Mouse (Mus musculus): ENCODE measurements at regions not wholly inside any gene's neighbourhood (a gene's known extent, or its start where the extent isn't known, plus 50 kb on each side); places are given as distances from the start of the nearest gene placed in this dataset.

DNA sequence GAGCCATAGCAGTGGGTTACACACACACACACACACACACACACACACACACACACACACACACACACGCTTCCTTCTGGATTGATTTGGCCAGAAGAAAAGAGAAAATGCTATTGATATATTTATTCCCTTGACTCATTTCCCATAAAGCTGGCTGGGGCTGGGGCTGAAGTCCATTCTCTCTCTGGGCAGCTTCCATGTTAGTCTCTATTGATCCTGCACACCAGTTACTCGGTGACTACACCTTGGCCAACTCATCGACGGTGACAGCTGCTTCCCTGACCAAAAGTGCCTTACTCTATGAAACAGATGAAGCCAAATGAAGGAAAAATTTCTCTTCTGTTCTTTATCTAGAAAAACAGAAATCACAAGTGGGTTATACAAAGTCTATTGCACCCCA is 82.1 kb downstream of the Snx18 start:
- WGBS = 88% methylated on average over 4 of the region's 4 CpGs
- H3K4me1 ChIP-seq (ENCODE audit: control insufficient read depth, insufficient read depth, low read length) = no peaks in the 10 kb centered on the region; the same call in 1 of the 2 replicates
- H3K4me3 ChIP-seq (replicated peaks; ENCODE audit: control insufficient read depth, low read depth, low read length) = no peak overlapping the region
- TF ChIP-seq POLR2A (IDR thresholded peaks at IDR 0.05; ENCODE audit: borderline replicate concordance, control insufficient read depth, low read depth, low read length) (no peak), CTCF (IDR thresholded peaks at IDR 0.05; ENCODE audit: control insufficient read depth, insufficient read depth, low read length) (no peak)
- H3K27ac ChIP-seq (ENCODE audit: control insufficient read depth, insufficient read depth, low read depth, low read length, poor library complexity) = no peak overlapping the region

DNA sequence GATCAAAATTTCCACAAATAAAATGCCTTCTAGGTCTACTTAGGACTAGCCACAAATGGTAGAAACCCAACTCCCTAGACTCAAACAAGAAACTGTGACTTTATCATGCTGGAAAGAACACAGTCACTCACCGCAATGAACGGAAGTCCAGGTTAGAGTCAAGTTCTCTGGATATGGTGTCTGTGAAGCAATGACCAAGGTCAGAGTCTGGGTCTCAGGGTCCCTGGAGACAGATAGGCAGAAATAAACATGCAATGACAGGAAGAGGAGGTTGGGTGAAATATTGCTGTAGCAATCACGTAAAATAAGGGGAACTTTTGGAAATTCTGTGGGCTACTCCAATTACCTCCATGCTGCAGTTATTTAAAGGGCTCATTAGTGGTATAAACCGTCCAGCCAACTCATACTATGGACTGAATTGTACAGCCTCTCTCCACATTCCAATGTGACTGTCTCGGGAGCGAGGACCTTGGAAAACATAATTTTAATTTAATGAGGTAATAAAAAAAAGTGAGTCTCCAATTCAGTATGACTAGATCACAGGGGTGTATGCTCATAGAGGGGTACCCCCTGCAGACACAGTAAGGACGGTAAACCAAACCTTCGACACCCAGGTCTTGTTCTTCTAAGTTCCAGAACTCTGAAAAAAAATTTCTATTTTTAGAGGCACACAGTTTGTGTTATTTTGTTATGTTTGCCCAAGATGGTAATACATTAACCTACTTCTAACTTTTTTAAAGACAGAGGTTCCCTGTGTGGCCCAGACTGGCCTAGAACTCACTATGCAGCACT is 83.5 kb downstream of the Snx18 start:
- no peak overlapping the region for H3K27ac ChIP-seq (ENCODE audit: control insufficient read depth, insufficient read depth, low read depth, low read length, poor library complexity)
- TF ChIP-seq CTCF (IDR thresholded peaks at IDR 0.05; ENCODE audit: control insufficient read depth, insufficient read depth, low read length) = no peak
- no peak for TF ChIP-seq POLR2A (IDR thresholded peaks at IDR 0.05; ENCODE audit: borderline replicate concordance, control insufficient read depth, low read depth, low read length)
- H3K4me3 ChIP-seq (replicated peaks; ENCODE audit: control insufficient read depth, low read depth, low read length) = no peak overlapping the region
- H3K4me1 ChIP-seq (ENCODE audit: control insufficient read depth, insufficient read depth, low read length) = no peaks in the 10 kb centered on the region; the same call in 1 of the 2 replicates
- WGBS = 56% methylated on average over 8 of the region's 8 CpGs

DNA sequence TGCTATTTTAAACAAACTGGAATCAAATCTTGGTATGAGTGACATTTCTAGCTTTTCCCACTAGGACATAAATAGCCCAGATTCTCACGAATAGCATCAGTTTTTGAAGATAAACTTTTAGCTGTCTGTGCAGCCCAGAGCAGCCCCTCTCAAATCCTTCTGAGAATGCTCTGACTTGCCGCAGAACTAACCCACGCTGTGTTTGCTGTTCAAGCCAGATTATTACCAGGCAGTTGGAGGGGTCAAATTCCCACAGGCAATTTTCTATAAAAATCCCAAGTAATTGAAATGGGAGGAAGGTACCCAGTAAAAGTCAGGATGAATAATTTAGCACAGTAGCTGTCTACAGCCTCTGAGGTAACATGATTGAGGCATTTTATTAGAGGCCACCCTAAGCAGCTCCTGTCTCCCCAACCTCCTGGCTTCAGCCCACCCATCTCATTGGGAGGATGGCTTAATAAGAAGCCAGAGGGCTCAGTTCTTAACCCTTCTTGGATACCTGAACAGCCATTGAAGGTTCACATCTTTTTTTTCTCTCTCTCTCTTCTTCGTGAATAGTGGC is 84.4 kb downstream of the Snx18 start:
- 79% methylated on average over 4 of the region's 4 CpGs for WGBS
- Histone ChIP-seq H3K4me1 (ENCODE audit: control insufficient read depth, insufficient read depth, low read length) (no peaks in the 10 kb centered on the region; the same call in 1 of the 2 replicates), H3K27ac (ENCODE audit: control insufficient read depth, insufficient read depth, low read depth, low read length, poor library complexity) (no peak overlapping the region), H3K4me3 (replicated peaks; ENCODE audit: control insufficient read depth, low read depth, low read length) (no peak overlapping the region)
- TF ChIP-seq CTCF (IDR thresholded peaks at IDR 0.05; ENCODE audit: control insufficient read depth, insufficient read depth, low read length) = no peak
- no peak for TF ChIP-seq POLR2A (IDR thresholded peaks at IDR 0.05; ENCODE audit: borderline replicate concordance, control insufficient read depth, low read depth, low read length)

DNA sequence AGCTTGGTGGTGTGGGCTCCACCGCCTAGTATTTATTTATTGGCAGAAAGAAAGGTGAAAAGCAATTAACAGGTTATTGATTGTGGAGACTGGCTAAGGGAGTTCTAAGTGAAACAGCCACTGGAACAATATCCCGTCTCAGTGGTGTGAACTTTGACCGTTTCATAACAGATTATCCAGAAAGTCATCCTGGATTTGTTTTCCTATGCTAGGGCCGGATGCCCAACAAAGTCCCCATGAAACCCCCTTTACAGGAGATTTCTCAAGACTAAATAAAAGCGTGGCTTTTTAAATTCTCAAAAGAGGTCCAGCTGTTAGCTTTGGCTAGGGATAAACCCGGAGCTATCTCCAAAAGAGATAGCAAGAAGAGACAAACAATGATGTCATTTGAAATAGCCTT is 91.4 kb downstream of the Snx18 start:
- Histone ChIP-seq H3K27ac (ENCODE audit: control insufficient read depth, insufficient read depth, low read depth, low read length, poor library complexity) (no peak overlapping the region), H3K4me1 (ENCODE audit: control insufficient read depth, insufficient read depth, low read length) (no peaks in the 10 kb centered on the region), H3K4me3 (replicated peaks; ENCODE audit: control insufficient read depth, low read depth, low read length) (no peak overlapping the region)
- TF ChIP-seq POLR2A (IDR thresholded peaks at IDR 0.05; ENCODE audit: borderline replicate concordance, control insufficient read depth, low read depth, low read length) (no peak), CTCF (IDR thresholded peaks at IDR 0.05; ENCODE audit: control insufficient read depth, insufficient read depth, low read length) (no peak)
- whole genome bisulfite sequencing = 78% methylated on average over 6 of the region's 6 CpGs

DNA sequence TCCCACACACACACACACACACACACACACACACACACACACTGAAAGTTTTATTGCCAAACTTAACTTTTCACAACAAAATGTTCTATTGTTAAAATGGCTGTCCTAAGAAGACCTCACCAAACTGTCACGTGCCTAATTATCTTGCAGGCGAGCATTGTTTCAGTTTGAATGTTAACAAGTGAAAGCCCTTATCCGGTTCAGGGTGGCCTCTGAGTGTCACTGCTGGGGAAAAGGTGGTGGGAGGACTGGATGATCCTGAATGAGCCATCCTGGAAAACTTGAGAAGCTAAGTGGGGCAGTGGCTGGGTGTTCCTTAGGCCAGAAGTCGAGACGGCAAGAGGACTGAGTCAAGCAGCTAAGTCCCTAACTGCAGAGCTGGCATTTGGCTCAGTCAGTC is 94.9 kb downstream of the Snx18 start:
- TF ChIP-seq POLR2A (IDR thresholded peaks at IDR 0.05; ENCODE audit: borderline replicate concordance, control insufficient read depth, low read depth, low read length) (no peak), CTCF (IDR thresholded peaks at IDR 0.05; ENCODE audit: control insufficient read depth, insufficient read depth, low read length) (no peak)
- 81% methylated on average over 5 of the region's 5 CpGs for WGBS
- Histone ChIP-seq H3K27ac (ENCODE audit: control insufficient read depth, insufficient read depth, low read depth, low read length, poor library complexity) (no peak overlapping the region), H3K4me1 (ENCODE audit: control insufficient read depth, insufficient read depth, low read length) (no peaks in the 10 kb centered on the region), H3K4me3 (replicated peaks; ENCODE audit: control insufficient read depth, low read depth, low read length) (no peak overlapping the region)

DNA sequence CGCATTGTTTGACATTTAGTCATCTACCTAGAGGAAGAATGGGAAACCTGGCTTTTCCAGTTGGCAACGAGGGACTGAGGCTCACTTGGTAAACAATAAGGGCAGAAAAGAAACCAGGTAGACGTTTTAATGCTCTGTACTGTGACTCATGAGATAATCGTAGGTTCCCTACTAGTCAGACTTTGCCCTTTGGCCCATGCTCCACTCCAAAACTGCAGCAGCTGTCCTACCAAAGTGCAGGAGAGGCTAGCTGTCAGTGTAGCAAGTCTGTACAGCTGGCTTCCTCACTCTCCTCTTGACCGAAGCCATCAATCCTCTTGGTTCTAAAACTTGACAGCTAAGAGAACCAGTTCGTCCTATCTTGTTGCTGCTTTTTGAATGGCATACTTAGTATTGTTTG is 100.2 kb downstream of the Snx18 start:
- 81% methylated on average over 6 of the region's 6 CpGs for WGBS
- Histone ChIP-seq H3K4me1 (ENCODE audit: control insufficient read depth, insufficient read depth, low read length) (peaks cover 1% of the 10 kb centered on the region; the same call in 1 of the 2 replicates), H3K27ac (ENCODE audit: control insufficient read depth, insufficient read depth, low read depth, low read length, poor library complexity) (no peak overlapping the region), H3K4me3 (replicated peaks; ENCODE audit: control insufficient read depth, low read depth, low read length) (no peak overlapping the region)
- no peak for TF ChIP-seq CTCF (IDR thresholded peaks at IDR 0.05; ENCODE audit: control insufficient read depth, insufficient read depth, low read length)
- TF ChIP-seq POLR2A (IDR thresholded peaks at IDR 0.05; ENCODE audit: borderline replicate concordance, control insufficient read depth, low read depth, low read length) = no peak

DNA sequence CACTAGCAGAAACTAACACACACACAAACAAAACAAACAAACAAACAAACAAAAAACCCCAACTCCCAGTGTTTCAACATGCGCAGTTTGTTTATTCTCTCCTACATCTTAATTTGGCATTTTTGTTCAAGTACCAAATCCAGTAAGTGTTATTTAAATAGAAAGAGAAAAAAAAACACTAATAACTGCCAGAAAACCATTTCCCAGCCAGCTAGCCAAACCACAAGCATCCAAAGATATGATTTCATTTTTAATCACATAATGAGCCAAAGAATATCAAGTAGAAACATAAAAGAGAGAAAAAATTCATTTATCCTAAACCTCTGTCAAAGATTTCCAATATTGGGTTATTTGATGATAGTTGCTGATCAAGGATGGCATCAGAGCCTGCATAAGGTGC is 102.3 kb downstream of the Snx18 start:
- H3K4me3 ChIP-seq (replicated peaks; ENCODE audit: control insufficient read depth, low read depth, low read length) = no peak overlapping the region
- WGBS = 90% methylated on average over 1 of the region's 1 CpGs

DNA sequence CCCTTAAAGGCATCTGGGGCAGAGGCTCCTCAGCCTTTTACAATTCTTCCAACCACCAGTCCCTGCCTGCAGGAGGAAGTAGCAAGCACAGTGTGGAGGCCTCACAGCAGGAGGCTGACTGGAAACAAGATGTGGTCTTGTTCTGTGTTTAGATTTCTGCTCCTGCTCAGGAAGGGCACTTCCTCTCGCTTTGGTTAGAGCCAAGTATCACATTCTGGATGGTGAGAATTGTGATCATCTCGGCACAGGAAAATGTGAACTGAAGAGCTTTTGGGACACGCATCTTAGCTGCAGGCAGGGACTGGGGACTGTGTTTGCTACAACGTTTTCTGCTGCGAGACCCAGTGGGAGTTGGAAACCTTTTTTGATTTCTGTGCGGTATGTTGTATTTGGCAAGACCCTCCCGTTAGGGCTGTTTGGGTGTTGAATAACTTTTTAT is 103.2 kb downstream of the Snx18 start:
- H3K4me3 ChIP-seq (replicated peaks; ENCODE audit: control insufficient read depth, low read depth, low read length) = no peak overlapping the region
- H3K4me1 ChIP-seq (ENCODE audit: control insufficient read depth, insufficient read depth, low read length) = peaks cover 1% of the 10 kb centered on the region; the same call in 1 of the 2 replicates
- H3K27ac ChIP-seq (ENCODE audit: control insufficient read depth, insufficient read depth, low read depth, low read length, poor library complexity) = no peak overlapping the region
- no peak for TF ChIP-seq POLR2A (IDR thresholded peaks at IDR 0.05; ENCODE audit: borderline replicate concordance, control insufficient read depth, low read depth, low read length)
- TF ChIP-seq CTCF (IDR thresholded peaks at IDR 0.05; ENCODE audit: control insufficient read depth, insufficient read depth, low read length) = no peak
- 8% methylated on average over 7 of the region's 7 CpGs for WGBS

More for the DNA sequence above, 102.3 kb downstream of the Snx18 start:
- Histone ChIP-seq H3K27ac (ENCODE audit: control insufficient read depth, insufficient read depth, low read depth, low read length, poor library complexity) (no peak overlapping the region), H3K4me1 (ENCODE audit: control insufficient read depth, insufficient read depth, low read length) (peaks cover 1% of the 10 kb centered on the region; the same call in 1 of the 2 replicates)
- TF ChIP-seq POLR2A (IDR thresholded peaks at IDR 0.05; ENCODE audit: borderline replicate concordance, control insufficient read depth, low read depth, low read length) = no peak
- no peak for TF ChIP-seq CTCF (IDR thresholded peaks at IDR 0.05; ENCODE audit: control insufficient read depth, insufficient read depth, low read length)

All from bone marrow, adult 2 months (tissue).